Mouse (Mus musculus) urinary bladder, adult 2 months (tissue): ENCODE data around the gene Ap2s1. TPM values are rescaled to one million over a fixed set of nuclear protein-coding genes. Genes with fewer than 3 reads are reported as not detected.
"Not testable (repeated sequence)": the region's sequence is repeated elsewhere in the genome, so short reads cannot be mapped to it uniquely, and the experiment has no call there.

Experiments used
- DNase-seq: peaks from one replicate; pipeline ENCODE4 v3.0.0; 2022; ENCODE audit warnings: low spot score
- polyA plus RNA-seq: library from polyadenylated mRNA; depleted of rRNA; stranded (reverse); fragments of >200 nt; gene quantifications from 2 replicates; pipeline ENCODE4 v1.2.3, GENCODE M21; 2012; rRNA removed

Ap2s1 gene
- 190 and 236 TPM in 2 replicates for polyA plus RNA-seq

DNA sequence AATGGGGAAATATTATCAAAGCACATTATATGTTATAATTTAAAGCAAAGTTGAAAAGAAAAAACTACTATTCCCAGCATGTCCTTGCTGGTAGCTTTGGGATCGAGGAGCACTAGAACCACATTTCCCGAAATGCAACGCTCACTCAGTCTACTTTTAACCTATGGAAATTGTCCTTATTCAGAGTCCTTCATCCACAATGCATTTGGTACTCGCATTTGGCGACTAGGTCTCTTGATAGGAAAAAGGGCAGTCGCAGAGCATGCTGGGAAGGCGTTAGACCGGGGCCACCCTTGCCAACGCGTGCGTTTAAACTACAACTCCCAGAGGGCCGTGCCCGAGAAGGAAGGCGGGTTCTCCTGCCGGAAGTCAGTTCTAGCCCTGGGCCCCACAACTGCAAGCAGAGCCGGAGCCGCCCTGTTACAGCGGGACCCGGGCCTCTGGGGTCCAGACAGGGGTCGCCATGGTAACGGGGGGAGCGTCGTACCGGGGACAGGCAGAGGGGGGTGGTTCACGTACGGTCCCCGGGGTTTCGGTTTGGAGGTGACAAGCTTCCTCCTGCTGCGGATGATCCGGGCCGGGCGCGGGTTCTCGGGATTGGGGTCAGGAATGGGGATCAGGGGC is at the start of gene Ap2s1:
TSS of gene Ap2s1 (plus strand) at position 338 of the 624 bp plus-strand sequence.
- DNase-seq: peak; percentile 85

DNA sequence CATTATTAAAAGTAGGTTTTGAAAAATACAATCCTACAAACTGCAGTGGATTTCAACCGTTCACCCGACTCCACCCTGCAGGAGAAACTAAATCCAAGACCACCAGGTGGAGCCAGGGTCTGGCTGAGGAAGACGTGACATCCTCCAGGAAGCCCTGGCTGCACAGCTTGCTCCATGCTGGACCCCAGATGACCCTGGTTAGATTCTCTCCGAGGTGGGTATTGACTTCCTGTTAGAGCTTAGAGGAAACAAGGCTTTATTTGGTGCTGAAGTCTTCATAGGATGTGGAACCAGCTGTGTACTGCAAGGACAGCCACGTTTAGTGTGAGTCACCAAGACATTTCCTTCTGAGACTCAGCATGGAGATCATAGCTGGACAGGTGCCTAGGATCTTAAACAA is 49.0 kb upstream of the Ap2s1 start:
- no peak for DNase-seq

DNA sequence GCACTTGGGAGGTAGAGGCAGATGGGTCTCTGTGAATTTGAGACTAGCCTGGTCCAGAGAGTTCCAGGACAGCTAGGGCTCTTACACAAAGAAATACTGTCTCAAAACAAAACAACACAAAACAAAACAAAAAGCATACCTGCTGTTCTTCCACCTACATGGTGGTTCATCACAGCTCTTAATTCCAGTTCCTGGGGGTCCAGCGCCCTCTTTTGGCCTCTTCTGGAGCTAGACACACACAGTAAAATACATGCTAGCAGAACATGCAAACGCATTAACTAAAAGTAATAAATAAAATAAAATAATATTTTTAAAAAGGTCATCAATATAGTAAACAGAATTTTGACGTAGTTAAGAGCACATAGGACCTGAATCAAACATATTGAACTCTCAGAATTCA is 43.2 kb upstream of the Ap2s1 start:
- DNase-seq: no peak

DNA sequence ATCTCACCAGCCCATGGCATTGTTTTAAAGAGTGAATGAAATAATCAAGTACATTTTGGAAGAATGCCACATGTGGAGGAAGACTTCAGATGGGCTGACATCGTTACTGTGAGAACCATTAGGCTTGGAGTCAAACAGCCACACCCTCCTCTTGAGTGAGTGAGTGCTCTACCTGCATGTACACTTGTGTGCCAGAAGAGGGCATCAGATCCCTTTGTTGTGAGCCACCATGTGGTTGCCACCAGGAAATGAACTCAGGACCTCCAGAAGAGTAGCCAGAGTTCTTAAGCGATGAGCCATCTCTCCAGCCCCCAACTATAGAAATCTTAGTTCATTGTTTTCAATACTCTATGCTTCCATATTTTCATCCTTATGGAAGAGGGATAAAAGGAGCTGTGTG is 39.2 kb upstream of the Ap2s1 start:
- no peak for DNase-seq

DNA sequence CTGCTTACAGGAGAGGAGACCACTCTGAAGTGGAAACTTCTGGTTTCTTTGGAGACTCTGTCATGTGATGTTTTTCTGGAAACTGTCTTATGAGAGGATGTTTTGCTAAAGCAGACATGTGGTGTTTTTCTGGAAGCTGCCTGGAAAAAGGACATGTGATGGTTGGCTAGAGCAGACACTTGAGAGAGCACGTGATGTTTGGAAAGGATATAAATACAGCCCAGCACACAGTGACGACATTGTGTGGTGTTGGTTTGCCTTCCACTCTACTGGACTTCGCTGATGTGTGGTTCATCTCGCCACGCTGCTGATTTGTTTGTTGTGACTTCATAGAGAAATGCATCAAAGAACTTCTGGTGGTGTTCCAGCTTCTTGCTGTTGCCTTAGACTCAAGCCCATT is 37.6 kb upstream of the Ap2s1 start:
- no peak for DNase-seq

DNA sequence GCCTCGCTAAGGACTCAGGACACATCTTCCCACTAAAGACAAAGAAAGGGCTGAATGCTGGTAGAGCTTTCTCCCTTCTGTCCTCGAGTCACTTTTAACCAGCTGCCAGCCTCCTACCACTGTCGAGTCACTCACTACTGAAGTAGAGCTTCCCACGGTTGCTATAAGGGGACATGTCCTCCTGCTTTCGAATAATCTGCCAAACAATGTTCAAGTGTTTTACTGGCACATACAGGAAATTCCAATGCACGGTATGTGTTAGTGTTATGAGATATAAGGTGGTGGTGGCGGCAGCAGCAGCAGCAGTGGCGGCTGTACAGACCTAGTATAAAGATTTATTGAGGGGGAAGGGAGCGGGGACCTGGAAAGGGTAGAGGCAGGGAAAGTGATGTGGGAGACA is 31.8 kb upstream of the Ap2s1 start:
- no peak for DNase-seq

DNA sequence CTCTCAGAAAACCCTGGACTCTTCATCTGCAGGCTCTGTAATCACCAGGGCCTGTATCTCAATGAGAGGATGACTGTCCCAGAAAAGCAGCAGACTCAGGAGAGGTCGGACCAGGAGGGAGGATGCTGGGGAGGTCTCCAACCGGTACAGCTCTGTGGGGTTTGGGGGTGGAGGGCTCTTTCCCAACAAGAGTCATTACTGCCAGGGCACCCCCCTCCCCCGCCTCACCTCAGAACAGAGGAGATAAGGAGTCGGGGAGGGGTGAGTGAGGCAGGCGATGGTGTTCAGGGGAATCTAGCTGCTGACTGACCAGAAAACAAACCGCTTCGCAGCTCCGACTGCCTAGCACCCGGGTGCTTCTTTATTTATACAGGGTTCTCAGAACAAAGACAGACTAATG is 30.0 kb upstream of the Ap2s1 start:
- no peak for DNase-seq

DNA sequence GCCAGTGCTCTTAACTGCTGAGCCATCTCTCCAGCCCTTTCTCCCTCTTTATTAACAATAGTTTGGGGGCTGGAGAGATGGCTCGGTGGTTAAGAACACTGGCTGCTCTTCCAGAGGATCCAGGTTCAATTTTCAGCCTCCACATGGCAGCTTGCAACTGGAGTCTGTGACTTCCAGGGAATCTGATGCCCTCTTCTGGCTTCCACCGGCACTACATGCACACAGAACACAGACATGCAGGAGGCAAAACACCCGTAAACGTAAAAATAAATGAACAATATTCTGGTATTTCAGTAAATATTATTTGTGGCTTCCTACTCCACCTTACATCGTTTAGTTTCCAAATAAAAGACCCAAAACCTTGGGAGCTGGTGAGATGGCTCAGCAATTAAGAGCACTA is 27.6 kb upstream of the Ap2s1 start:
- no peak for DNase-seq

DNA sequence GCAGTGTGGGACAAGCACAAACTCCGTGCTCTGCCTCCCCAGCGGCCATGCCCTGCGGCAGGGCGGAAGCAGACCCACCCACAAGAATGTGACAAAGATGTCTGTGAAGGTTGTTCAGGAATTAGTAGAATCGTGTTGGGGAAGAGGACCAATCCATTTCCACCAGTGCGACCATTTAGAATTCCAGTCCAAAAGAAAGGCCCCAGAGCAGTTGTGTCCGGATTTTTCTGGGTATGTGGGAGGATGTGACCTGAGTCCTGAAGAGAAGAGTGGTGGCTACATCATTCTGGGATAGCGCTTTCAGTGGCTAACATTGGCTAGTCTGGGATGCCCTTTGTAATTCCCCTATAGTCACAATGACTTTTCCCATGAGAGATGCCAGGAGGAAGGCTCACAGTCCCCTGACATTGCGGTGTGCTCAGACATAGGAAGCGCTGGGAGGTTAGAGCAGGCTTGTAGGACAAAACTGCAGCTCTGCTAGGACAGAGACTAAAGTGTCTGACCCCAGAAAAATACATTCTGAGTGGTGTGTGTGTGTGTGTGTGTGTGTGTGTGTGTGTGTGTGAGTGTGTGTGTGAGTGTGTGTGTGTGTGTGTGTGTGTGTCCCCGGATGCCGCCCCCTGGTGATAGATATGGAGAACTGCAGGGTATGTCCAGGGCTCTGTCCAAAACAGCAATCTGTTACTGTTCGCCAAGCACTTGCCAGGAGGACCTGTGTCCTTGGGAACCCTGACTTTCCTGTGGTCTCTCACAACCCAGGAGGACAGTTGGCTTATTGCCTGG is 25.4 kb upstream of the Ap2s1 start:
- no peak for DNase-seq

DNA sequence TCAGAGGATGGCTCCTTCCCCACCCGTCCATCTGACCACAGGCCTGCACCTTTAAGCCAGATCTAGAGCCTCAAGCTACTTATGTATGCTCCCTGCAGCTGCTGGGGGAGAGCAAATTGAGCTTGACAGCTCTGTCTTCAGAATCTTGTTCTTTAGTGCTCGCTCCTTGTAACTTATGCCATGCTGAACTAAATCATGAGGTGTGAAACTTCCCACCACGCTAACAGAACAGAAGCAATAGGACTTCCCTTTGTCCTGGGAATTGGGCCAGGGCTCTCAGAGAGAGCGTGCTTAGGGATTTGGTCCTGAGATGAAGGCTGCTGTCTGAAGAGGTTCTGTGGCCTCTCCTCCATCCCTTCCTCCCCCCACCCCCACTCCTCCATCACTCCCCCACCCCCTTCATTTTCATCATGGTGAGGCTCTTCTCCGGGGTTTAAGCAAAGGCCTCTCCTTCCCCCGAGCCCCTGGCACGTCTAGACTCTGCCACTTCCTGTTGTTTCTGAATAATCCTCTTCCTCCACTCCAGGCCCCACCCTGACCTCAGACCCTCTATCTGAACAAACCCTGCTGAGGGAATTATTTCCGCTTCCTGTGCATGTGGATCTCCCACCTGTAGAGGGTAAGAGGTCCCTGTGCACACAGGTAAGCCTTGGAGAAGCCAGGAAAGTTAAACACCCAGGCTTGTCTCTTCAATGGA is 21.6 kb upstream of the Ap2s1 start:
- not testable (repeated sequence) for DNase-seq

DNA sequence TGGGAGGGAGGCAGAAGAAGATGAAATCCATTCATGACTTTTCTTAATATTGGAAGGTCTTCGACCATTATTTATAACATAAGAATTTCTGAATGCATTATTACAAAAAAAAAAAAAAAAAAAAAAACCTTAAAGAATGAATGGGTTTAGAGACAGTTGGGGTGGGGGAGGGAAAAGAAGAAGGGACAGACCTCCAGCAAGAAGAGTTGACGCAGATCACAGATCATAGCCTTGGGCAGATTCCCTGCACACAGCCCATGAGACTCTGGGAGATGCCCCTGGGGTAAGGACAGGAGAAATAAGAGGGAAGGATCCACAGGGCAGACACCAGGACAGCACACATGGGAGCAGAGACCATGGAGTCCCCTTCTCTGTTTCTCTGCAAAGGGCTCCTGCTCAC is 16.6 kb upstream of the Ap2s1 start, which contains the start of gene Ceacam9:
TSS of gene Ceacam9 (plus strand) at position 301 of the 400 bp plus-strand sequence.
- no peak for DNase-seq

DNA sequence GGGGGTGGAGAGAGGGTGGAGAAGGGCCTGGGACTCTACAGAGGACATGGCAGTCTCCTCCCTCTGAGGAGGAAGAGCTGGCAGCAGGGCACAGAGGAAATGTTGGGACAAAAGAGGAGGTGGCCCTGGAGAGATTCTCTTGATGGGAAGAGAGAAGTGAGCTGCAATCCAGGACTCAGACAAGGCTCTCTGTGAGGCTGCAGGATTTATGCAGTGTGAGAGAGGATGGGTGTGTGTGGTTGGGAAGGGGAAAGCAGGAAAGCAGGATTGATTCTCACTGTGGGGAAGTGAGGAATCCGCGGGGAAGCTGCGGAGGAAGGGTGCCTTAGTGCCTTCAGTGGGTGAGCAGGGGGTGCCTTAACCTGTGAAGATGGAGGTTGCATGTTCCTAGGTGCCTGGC is 15.7 kb upstream of the Ap2s1 start:
- not testable (repeated sequence) for DNase-seq

DNA sequence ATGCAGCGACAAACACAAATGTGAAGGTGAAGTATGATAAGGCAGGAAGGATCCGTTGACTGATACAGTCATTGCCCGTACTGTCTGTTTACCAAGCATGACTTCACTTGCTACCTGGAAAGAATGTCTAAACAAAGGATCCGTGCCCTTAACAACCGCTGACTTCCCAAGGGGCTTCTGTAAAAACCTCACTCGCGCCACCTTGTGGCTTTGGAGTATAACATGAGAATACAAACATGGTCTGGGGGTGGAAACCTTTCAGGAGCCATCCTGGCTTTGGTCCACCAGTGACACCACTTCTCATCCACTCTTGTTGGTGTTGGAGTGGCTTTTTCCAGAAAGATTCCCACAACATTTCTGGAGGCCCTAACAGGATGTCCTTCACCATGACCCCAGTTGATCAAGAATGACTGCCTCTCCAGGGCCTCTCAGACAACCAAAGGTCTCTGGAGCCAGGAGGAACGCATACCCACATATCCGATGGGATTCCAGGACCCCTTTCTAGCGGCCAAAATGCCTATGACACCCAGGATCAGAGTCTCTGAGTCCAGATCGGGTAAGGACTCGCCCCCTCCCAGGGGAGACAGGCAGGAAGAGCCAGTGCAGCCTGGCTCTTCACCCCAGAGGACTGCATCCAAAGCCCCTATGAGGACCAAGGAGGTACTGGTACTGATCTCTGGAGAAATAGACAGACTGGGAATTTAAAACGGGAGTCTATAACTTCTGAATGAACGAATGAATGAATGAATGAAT is 9.4 kb upstream of the Ap2s1 start:
- DNase-seq: no peak

DNA sequence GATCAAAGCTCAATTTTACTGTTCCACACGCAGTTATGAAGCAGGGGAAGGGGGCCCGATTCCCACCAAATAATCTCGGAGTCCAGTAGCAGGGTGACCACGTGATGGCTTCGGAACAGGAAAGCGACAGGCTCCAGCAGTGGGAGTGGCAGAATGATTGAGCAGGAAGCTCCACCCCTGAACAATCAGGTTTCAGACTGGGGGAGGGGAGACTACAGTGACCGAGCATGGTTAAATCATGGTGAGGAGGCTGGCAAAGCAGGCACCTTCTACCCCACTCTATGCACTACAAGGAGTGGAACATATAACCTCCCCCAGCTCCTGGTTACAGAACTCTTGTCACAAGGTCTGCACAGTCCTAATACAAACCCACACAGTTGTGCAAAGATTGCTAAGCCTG is 8.6 kb upstream of the Ap2s1 start:
- DNase-seq: not testable (repeated sequence)

DNA sequence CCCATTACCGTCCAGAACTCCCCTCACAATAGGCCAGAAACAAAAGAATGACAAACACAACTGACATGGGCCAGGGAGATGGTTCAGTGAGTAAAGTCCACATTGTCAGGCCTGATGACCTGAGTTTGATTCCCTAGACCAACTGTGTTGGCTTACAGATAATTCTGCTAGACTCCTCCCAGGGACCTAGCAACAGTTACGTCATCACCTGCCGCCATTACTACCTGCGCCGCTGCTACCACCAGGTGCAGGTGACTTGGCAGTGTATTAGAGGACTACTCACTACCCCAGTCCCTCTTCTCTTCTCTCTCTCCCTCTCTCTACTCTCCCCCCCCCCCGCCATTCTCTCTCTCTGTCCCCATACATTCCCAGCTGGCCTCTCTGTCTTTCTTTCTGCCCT is 7.4 kb upstream of the Ap2s1 start:
- DNase-seq: no peak

DNA sequence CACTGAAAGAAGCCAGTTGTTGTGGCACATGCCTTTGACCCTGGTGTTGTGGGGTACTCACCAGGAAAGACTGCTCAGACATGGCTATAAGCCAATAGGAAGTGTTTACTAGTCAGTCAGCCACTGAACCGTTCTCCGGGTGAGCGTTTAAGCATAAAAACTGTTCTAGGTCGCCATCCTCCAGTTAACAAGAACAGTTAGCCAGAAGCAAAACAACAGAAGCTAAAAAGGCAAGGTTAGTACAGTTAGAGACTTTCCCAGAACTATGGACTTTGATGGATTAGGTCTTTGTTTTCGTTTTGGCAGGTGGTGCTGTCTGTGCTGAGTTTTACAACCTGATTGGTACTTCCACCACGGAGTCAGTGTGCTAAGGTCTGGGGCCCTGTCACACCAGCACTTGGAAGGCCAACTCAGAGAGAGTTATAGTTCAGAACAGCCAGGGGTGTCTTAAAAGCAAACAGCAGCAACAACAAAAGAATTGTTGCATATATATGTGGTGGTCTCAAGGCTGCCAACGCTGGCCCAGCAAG is 6.3 kb upstream of the Ap2s1 start:
- DNase-seq: no peak

DNA sequence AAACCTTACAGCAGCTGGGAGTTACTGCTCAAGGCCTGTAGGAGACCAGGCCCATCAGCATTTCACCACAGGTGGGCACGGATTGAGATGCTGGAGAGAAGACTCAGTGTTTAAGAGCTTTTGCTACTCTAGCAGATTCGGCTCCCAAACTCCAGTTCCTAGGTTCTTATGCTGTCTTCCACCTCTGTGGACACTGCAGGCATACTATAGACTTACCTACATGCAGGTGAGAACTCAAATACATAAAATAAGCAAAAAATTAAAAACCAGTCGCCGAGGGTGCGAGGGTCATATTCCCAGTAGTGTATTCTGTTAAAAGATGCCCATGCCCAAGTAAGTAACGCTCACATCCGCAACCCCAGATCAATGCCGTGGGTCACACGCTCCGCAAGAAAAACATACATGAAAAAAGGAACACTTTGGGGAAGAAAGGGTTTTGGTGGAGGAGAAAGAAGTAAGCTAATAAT is 571 bp upstream of the Ap2s1 start:
- DNase-seq: no peak

DNA sequence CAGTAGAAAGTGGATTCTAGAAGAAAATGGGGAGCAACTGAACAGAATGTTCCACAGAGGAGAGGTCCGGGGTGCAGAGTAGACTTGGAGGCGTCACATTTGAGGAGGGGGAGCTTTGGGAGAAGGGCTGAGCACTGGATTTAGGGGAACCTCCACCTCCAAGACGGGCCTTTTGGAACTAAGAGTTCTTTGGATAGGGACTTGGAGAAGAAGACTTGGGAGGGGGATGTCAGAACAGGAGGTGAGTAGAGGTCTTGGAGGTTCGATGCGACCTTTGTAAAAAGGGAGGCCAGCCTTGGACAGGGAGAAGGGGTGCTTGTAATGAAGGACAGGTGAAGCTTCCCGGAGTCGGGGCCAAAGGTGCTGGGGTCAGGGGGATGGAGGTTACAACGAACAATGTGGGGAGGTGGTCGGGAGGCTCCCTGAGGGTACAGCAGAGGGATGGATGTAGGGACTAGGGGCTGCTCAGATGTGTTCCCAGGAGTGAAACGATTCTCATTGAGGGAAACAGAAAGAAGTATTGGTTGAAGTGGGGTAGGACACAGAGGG is 920 bp downstream of the Ap2s1 start:
- DNase-seq: no peak

DNA sequence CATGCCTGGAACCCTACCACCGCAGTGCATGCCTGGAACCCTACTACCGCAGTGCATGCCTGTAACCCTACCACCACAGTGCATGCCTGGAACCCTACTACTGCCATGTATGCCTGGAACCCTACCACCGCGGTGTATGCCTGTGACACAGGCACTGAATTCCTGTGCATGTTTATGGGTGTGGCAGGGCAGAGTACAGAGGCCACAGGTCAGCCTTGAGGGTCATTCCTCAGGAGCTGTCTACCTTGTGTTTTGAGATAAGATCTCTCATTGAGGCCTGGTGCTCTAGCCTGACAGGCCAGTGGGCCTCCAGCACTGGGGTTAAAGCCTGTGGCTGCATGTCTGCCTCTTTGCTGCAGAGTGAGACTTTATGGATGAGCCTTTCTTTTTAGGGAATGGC is 7.2 kb downstream of the Ap2s1 start:
- DNase-seq: no peak

DNA sequence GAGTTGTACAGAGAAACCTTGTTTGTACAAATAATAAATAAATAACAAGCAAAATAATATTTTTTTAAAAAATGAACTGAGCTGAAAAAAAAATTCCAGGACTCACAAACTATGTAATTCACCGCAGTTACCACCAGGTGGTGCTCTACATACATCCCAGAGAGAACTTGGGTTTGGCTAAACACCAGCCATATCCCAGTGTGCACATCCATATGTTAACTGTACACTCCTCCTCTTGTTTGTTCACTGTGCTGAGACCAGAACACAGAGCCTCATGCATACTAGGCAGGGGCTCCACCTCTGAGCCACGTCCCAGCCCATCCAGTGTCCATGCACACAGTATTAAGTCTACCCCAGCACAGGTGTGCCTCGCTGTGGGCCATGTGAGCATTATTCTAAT is 7.9 kb downstream of the Ap2s1 start:
- DNase-seq: no peak

DNA sequence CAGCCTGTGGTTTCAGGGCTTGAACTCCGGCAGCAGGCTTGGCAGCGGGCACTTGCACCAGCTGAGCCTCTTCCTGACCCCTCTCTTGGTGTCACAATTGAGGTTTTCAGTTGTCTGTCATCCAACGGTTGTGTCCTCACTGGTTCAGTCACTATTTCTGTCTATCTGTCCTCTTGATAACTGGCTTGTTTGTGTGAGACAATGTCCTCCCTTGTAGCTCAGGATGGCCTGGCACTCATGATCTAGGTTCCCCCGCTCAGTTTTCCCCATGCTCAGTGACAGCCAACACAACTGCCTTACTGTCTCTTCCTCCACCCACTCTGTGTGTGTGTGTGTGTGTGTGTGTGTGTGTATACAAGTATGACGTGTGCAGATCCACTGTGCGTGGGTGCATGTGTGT is 9.4 kb downstream of the Ap2s1 start:
- no peak for DNase-seq

DNA sequence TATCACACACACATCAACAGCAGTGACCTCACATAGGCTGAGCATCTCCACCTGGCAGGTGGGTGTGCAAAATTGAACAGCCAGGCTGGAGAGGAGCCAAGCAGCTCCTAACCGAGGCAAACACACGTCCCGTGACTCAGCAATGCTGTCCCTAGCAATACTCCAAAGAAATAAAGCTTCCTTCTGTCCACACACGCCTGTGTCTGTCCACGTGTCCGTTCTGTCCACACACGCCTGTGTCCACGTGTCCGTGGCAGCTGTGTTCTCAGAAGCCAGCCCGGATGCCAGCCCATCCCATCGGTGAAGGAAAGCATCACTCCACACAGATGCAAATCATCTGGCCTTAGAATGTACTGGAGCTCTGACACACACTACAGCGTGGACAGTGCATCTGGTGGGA is 13.8 kb downstream of the Ap2s1 start:
- no peak for DNase-seq
